Comparison of ENCODE assay signal across 8 mouse cellular contexts in genomic region chr7:44850789-44851624, GRCm38 (mm10). TPM values are rescaled to one million over a fixed set of nuclear protein-coding genes. Genes with fewer than 3 reads are reported as not detected.
DNase-seq lines count a peak whose midpoint lies in the region; ATAC-seq and TF ChIP-seq lines count a peak whose summit lies in the region.

No protein-coding gene starts in this region.

- peak overlapping the region; percentile 99 for H3K27ac ChIP-seq in layer of hippocampus, adult 2 months
- peak overlapping the region; percentile 92 for H3K27ac ChIP-seq in embryonic facial prominence, embryonic 10.5 days (replicated peaks)
- H3K27ac ChIP-seq in hindbrain, embryonic 16.5 days (ENCODE audit: low read depth, low read length) = peak overlapping the region; percentile 99
- H3K27ac ChIP-seq in neural tube, embryonic 12.5 days = no peak overlapping the region

- H3K9ac ChIP-seq in hindbrain, embryonic 16.5 days (ENCODE audit: low read depth, low read length) = peak overlapping the region; percentile 82
- H3K9ac ChIP-seq in neural tube, embryonic 12.5 days = peak overlapping the region; percentile 83

- H3K27me3 ChIP-seq in embryonic facial prominence, embryonic 10.5 days (replicated peaks; ENCODE audit: low read depth, poor library complexity, severe bottlenecking) = no peaks in the 10 kb centered on the region
- H3K27me3 ChIP-seq in hindbrain, embryonic 16.5 days (replicated peaks; ENCODE audit: control insufficient read depth, insufficient read depth, low read length) = no peaks in the 10 kb centered on the region
- H3K27me3 ChIP-seq in neural tube, embryonic 12.5 days (replicated peaks) = no peaks in the 10 kb centered on the region

- H3K9me3 ChIP-seq in embryonic facial prominence, embryonic 10.5 days = no peaks in the 10 kb centered on the region
- H3K9me3 ChIP-seq in hindbrain, embryonic 16.5 days (ENCODE audit: control insufficient read depth, low read length) = no peaks in the 10 kb centered on the region
- H3K9me3 ChIP-seq in neural tube, embryonic 12.5 days = no peaks in the 10 kb centered on the region

- peaks cover 64% of the 10 kb centered on the region for H3K4me1 ChIP-seq in embryonic facial prominence, embryonic 10.5 days
- peaks cover 30% of the 10 kb centered on the region for H3K4me1 ChIP-seq in hindbrain, embryonic 16.5 days (ENCODE audit: control insufficient read depth, insufficient read depth, low read depth, low read length)
- H3K4me1 ChIP-seq in neural tube, embryonic 12.5 days = peaks cover 58% of the 10 kb centered on the region

- TF ChIP-seq CTCF in layer of hippocampus, adult 2 months (conservative IDR thresholded peaks at IDR 0.05) = no peak

- H3K4me2 ChIP-seq in hindbrain, embryonic 16.5 days (ENCODE audit: low read length) = peak overlapping the region; percentile 92
- peak overlapping the region; percentile 88 for H3K4me2 ChIP-seq in neural tube, embryonic 12.5 days (replicated peaks)

- WGBS in embryonic facial prominence, embryonic 10.5 days = 80% methylated on average over 8 of the region's 8 CpGs
- WGBS in hindbrain, embryonic 16.5 days = 81% methylated on average over 8 of the region's 8 CpGs
- WGBS in neural tube, embryonic 12.5 days = 83% methylated on average over 8 of the region's 8 CpGs

- ATAC-seq in hindbrain, embryonic 16.5 days = no peak
- ATAC-seq in neural tube, embryonic 12.5 days (ENCODE audit: low FRiP score, low read depth) = no peak
- ATAC-seq in megakaryocyte progenitor cell, adult 5-6 weeks (replicated peaks; ENCODE audit: poor library complexity) = no peak

- peaks cover 36% of the 10 kb centered on the region for H3K36me3 ChIP-seq in embryonic facial prominence, embryonic 10.5 days (replicated peaks)
- H3K36me3 ChIP-seq in hindbrain, embryonic 16.5 days (ENCODE audit: control insufficient read depth, insufficient read depth, low read length) = peaks cover 8% of the 10 kb centered on the region; the same call in 1 of the 2 replicates
- peaks cover 19% of the 10 kb centered on the region for H3K36me3 ChIP-seq in neural tube, embryonic 12.5 days

- no peak for DNase-seq in layer of hippocampus, adult 2 months (ENCODE audit: low spot score in 2 of 2)
- DNase-seq in layer of hippocampus, adult 18-20 months (ENCODE audit: low spot score in 2 of 2) = no peak
- no peak for DNase-seq in embryonic facial prominence, embryonic 10.5 days (ENCODE audit: low spot score)
- no peak for DNase-seq in gastrocnemius, adult 18-20 months (ENCODE audit: low spot score)
- DNase-seq in right cerebral cortex, postnatal 36 days (ENCODE audit: low spot score in 2 of 2) = no peak

- peak overlapping the region; percentile 76 for H3K4me3 ChIP-seq in layer of hippocampus, adult 2 months
- H3K4me3 ChIP-seq in embryonic facial prominence, embryonic 10.5 days = peak overlapping the region; percentile 82
- peak overlapping the region; percentile 72 for H3K4me3 ChIP-seq in hindbrain, embryonic 16.5 days (ENCODE audit: low read length)
- H3K4me3 ChIP-seq in neural tube, embryonic 12.5 days = peak overlapping the region; percentile 84

RNA-seq across cellular contexts. Expression of gene Tbc1d17, which starts 2.1 kb away (rescaled TPM):
- 10 to 100 TPM; 69.0 to 81.3 TPM for total RNA-seq in layer of hippocampus, adult 2 months (2021)
- total RNA-seq in layer of hippocampus, adult 18-20 months (2021) = 10 to 100 TPM; 67.9 to 70.6 TPM
- 77.2 and 82.7 TPM in 2 replicates for polyA plus RNA-seq in embryonic facial prominence, embryonic 10.5 days (2016; fragmentation: Nextera tagmentation; extraction: Ambion mirVana)
- 112 and 120 TPM in 2 replicates for polyA plus RNA-seq in hindbrain, embryonic 16.5 days (2015; fragmentation: Nextera tagmentation; extraction: Ambion mirVana)
- polyA plus RNA-seq in neural tube, embryonic 12.5 days (2016; fragmentation: Nextera tagmentation; extraction: Ambion mirVana) = 95.4 and 101 TPM in 2 replicates
- total RNA-seq in megakaryocyte progenitor cell, adult 5-6 weeks (2015) = 15.2 and 19.2 TPM in 2 replicates
- 13.6 and 13.8 TPM in 2 replicates for total RNA-seq in megakaryocyte progenitor cell, adult 5-6 weeks (2017)
- total RNA-seq in gastrocnemius, adult 18-20 months (2021) = 10 to 100 TPM; 46.8 to 61.0 TPM

RNA-seq across cellular contexts. Expression of gene Akt1s1, which starts 2.2 kb away (rescaled TPM):
- 10 to 100 TPM; 76.7 to 84.3 TPM for total RNA-seq in layer of hippocampus, adult 2 months (2021)
- total RNA-seq in layer of hippocampus, adult 18-20 months (2021) = 10 to 100 TPM; 76.2 to 79.7 TPM
- polyA plus RNA-seq in embryonic facial prominence, embryonic 10.5 days (2016; fragmentation: Nextera tagmentation; extraction: Ambion mirVana) = 92.2 and 95.4 TPM in 2 replicates
- 90.7 and 92.8 TPM in 2 replicates for polyA plus RNA-seq in hindbrain, embryonic 16.5 days (2015; fragmentation: Nextera tagmentation; extraction: Ambion mirVana)
- polyA plus RNA-seq in neural tube, embryonic 12.5 days (2016; fragmentation: Nextera tagmentation; extraction: Ambion mirVana) = 108 and 116 TPM in 2 replicates
- total RNA-seq in megakaryocyte progenitor cell, adult 5-6 weeks (2015) = 8.0 and 10.4 TPM in 2 replicates
- total RNA-seq in megakaryocyte progenitor cell, adult 5-6 weeks (2017) = 23.9 and 24.9 TPM in 2 replicates
- 100 to 1,000 TPM; 130 to 144 TPM for total RNA-seq in gastrocnemius, adult 18-20 months (2021)

RNA-seq across cellular contexts. Expression of gene Pnkp, which starts 5.9 kb away (rescaled TPM):
- 10 to 100 TPM; 33.1 to 36.3 TPM for total RNA-seq in layer of hippocampus, adult 2 months (2021)
- total RNA-seq in layer of hippocampus, adult 18-20 months (2021) = 10 to 100 TPM; 25.3 to 27.8 TPM
- 34.4 and 36.3 TPM in 2 replicates for polyA plus RNA-seq in embryonic facial prominence, embryonic 10.5 days (2016; fragmentation: Nextera tagmentation; extraction: Ambion mirVana)
- 30.1 and 34.0 TPM in 2 replicates for polyA plus RNA-seq in hindbrain, embryonic 16.5 days (2015; fragmentation: Nextera tagmentation; extraction: Ambion mirVana)
- polyA plus RNA-seq in neural tube, embryonic 12.5 days (2016; fragmentation: Nextera tagmentation; extraction: Ambion mirVana) = 32.3 and 39.3 TPM in 2 replicates
- total RNA-seq in megakaryocyte progenitor cell, adult 5-6 weeks (2015) = 43.4 and 49.9 TPM in 2 replicates
- total RNA-seq in megakaryocyte progenitor cell, adult 5-6 weeks (2017) = 60.7 and 69.8 TPM in 2 replicates
- 10 to 100 TPM; 19.2 to 20.2 TPM for total RNA-seq in gastrocnemius, adult 18-20 months (2021)

RNA-seq across cellular contexts. Expression of gene Ptov1, which starts 18.6 kb away (rescaled TPM):
- 100 to 1,000 TPM; 321 to 335 TPM for total RNA-seq in layer of hippocampus, adult 2 months (2021)
- 100 to 1,000 TPM; 341 to 350 TPM for total RNA-seq in layer of hippocampus, adult 18-20 months (2021)
- 514 and 525 TPM in 2 replicates for polyA plus RNA-seq in embryonic facial prominence, embryonic 10.5 days (2016; fragmentation: Nextera tagmentation; extraction: Ambion mirVana)
- 389 and 459 TPM in 2 replicates for polyA plus RNA-seq in hindbrain, embryonic 16.5 days (2015; fragmentation: Nextera tagmentation; extraction: Ambion mirVana)
- 630 and 637 TPM in 2 replicates for polyA plus RNA-seq in neural tube, embryonic 12.5 days (2016; fragmentation: Nextera tagmentation; extraction: Ambion mirVana)
- 55.3 and 63.9 TPM in 2 replicates for total RNA-seq in megakaryocyte progenitor cell, adult 5-6 weeks (2015)
- 25.5 and 41.5 TPM in 2 replicates for total RNA-seq in megakaryocyte progenitor cell, adult 5-6 weeks (2017)
- 100 to 1,000 TPM; 143 to 148 TPM for total RNA-seq in gastrocnemius, adult 18-20 months (2021)

RNA-seq across cellular contexts. Expression of gene Atf5, which starts 34.5 kb away (rescaled TPM):
- 10 to 100 TPM; 27.0 to 30.0 TPM for total RNA-seq in layer of hippocampus, adult 2 months (2021)
- 10 to 100 TPM; 27.4 to 27.9 TPM for total RNA-seq in layer of hippocampus, adult 18-20 months (2021)
- 3.2 and 3.6 TPM in 2 replicates for polyA plus RNA-seq in embryonic facial prominence, embryonic 10.5 days (2016; fragmentation: Nextera tagmentation; extraction: Ambion mirVana)
- 2.7 and 2.9 TPM in 2 replicates for polyA plus RNA-seq in hindbrain, embryonic 16.5 days (2015; fragmentation: Nextera tagmentation; extraction: Ambion mirVana)
- 4.8 and 5.1 TPM in 2 replicates for polyA plus RNA-seq in neural tube, embryonic 12.5 days (2016; fragmentation: Nextera tagmentation; extraction: Ambion mirVana)
- 4.0 and 4.8 TPM in 2 replicates for total RNA-seq in megakaryocyte progenitor cell, adult 5-6 weeks (2015)
- total RNA-seq in megakaryocyte progenitor cell, adult 5-6 weeks (2017) = 1.5 and 1.9 TPM in 2 replicates
- total RNA-seq in gastrocnemius, adult 18-20 months (2021) = 10 to 100 TPM; 62.4 to 99.0 TPM
